Comparison of ENCODE assay signal across 7 mouse cellular contexts in genomic region chr9:110131525-110132197, GRCm38 (mm10). TPM values are rescaled to one million over a fixed set of nuclear protein-coding genes. Genes with fewer than 3 reads are reported as not detected.
DNase-seq lines count a peak whose midpoint lies in the region; ATAC-seq and TF ChIP-seq lines count a peak whose summit lies in the region.

No protein-coding gene starts in this region.

- H3K27ac ChIP-seq in embryonic facial prominence, embryonic 10.5 days (replicated peaks), result peak overlapping the region; percentile 100
- peak overlapping the region; percentile 83 for H3K27ac ChIP-seq in intestine, postnatal 0 days (ENCODE audit: low read depth, low read length)
- H3K27ac ChIP-seq in midbrain, embryonic 12.5 days (replicated peaks), result peak overlapping the region; percentile 96
- H3K27ac ChIP-seq in small intestine, adult 2 months (ENCODE audit: insufficient read depth, low read depth, low read length), result peak overlapping the region; percentile 90

- intact Hi-C loops in left cerebral cortex, postnatal 4 days (cut with DNase I), result no loop called here

- peak overlapping the region; percentile 74 for H3K4me2 ChIP-seq in intestine, postnatal 0 days (replicated peaks; ENCODE audit: low read depth)
- H3K4me2 ChIP-seq in midbrain, embryonic 12.5 days (replicated peaks), result peak overlapping the region; percentile 64

- peak; percentile 100 for DNase-seq in adrenal gland, postnatal 10 days
- peak; percentile 100 for DNase-seq in embryonic facial prominence, embryonic 10.5 days (ENCODE audit: low spot score)
- peak; percentile 54 for DNase-seq in gonadal fat pad, adult 2 months (ENCODE audit: low read depth)
- peak; percentile 100 for DNase-seq in left cerebral cortex, postnatal 4 days

- peak; percentile 95 for ATAC-seq in intestine, postnatal 0 days
- ATAC-seq in midbrain, embryonic 12.5 days (ENCODE audit: low FRiP score, low read depth), result peak; percentile 96

- no peak for TF ChIP-seq CTCF in intestine, postnatal 0 days (IDR thresholded peaks at IDR 0.05; ENCODE audit: low read depth)
- TF ChIP-seq CTCF in small intestine, adult 2 months (IDR thresholded peaks at IDR 0.05; ENCODE audit: extremely low read depth, insufficient read length, insufficient replicate concordance, low read depth, low read length), result no peak

- H3K9ac ChIP-seq in intestine, postnatal 0 days (ENCODE audit: low read depth, low read length), result peak overlapping the region; percentile 72
- H3K9ac ChIP-seq in midbrain, embryonic 12.5 days (replicated peaks), result peak overlapping the region; percentile 94

- H3K4me1 ChIP-seq in embryonic facial prominence, embryonic 10.5 days, result peaks cover 31% of the 10 kb centered on the region
- H3K4me1 ChIP-seq in intestine, postnatal 0 days (replicated peaks; ENCODE audit: control insufficient read depth, insufficient read depth, low read length), result no peaks in the 10 kb centered on the region
- H3K4me1 ChIP-seq in midbrain, embryonic 12.5 days, result peaks cover 23% of the 10 kb centered on the region
- peaks cover 2% of the 10 kb centered on the region; the same call in 1 of the 2 replicates for H3K4me1 ChIP-seq in small intestine, adult 2 months (ENCODE audit: control insufficient read depth, insufficient read depth, insufficient read length, low read length)

- H3K36me3 ChIP-seq in embryonic facial prominence, embryonic 10.5 days (replicated peaks), result peaks cover 37% of the 10 kb centered on the region
- H3K36me3 ChIP-seq in intestine, postnatal 0 days (ENCODE audit: control insufficient read depth, insufficient read depth), result peaks cover 10% of the 10 kb centered on the region
- peaks cover 23% of the 10 kb centered on the region for H3K36me3 ChIP-seq in midbrain, embryonic 12.5 days
- H3K36me3 ChIP-seq in small intestine, adult 2 months (ENCODE audit: control insufficient read depth, insufficient read depth, low read length), result peaks cover 9% of the 10 kb centered on the region; the same call in 1 of the 2 replicates

- under 1% methylated on average over 64 of the region's 64 CpGs for WGBS in embryonic facial prominence, embryonic 10.5 days
- WGBS in intestine, postnatal 0 days, result under 1% methylated on average over 63 of the region's 64 CpGs
- WGBS in midbrain, embryonic 12.5 days, result under 1% methylated on average over 61 of the region's 64 CpGs
- WGBS in small intestine, adult 2 months, result under 1% methylated on average over 64 of the region's 64 CpGs

- H3K9me3 ChIP-seq in embryonic facial prominence, embryonic 10.5 days, result no peaks in the 10 kb centered on the region
- H3K9me3 ChIP-seq in intestine, postnatal 0 days (ENCODE audit: control insufficient read depth), result no peaks in the 10 kb centered on the region
- no peaks in the 10 kb centered on the region for H3K9me3 ChIP-seq in midbrain, embryonic 12.5 days

- H3K4me3 ChIP-seq in embryonic facial prominence, embryonic 10.5 days, result peak overlapping the region; percentile 97
- H3K4me3 ChIP-seq in intestine, postnatal 0 days (ENCODE audit: low read depth, low read length), result peak overlapping the region; percentile 72
- peak overlapping the region; percentile 87 for H3K4me3 ChIP-seq in midbrain, embryonic 12.5 days
- H3K4me3 ChIP-seq in small intestine, adult 2 months (ENCODE audit: low read depth, low read length), result peak overlapping the region; percentile 70

- peak; percentile 88 for TF ChIP-seq POLR2A in small intestine, adult 2 months (IDR thresholded peaks at IDR 0.05; ENCODE audit: low read depth, low read length)

- H3K27me3 ChIP-seq in embryonic facial prominence, embryonic 10.5 days (replicated peaks; ENCODE audit: low read depth, poor library complexity, severe bottlenecking), result no peaks in the 10 kb centered on the region
- H3K27me3 ChIP-seq in intestine, postnatal 0 days (replicated peaks; ENCODE audit: control insufficient read depth, insufficient read depth, low read length), result no peaks in the 10 kb centered on the region
- no peaks in the 10 kb centered on the region for H3K27me3 ChIP-seq in midbrain, embryonic 12.5 days
- no peaks in the 10 kb centered on the region for H3K27me3 ChIP-seq in small intestine, adult 2 months (ENCODE audit: control insufficient read depth, insufficient read depth, low read length)

RNA-seq across cellular contexts. Expression of gene Dhx30, which starts 14.0 kb away (rescaled TPM):
- total RNA-seq in adrenal gland, postnatal 10 days (2021), result 10 to 100 TPM; 90.2 to 91.3 TPM
- 189 and 200 TPM in 2 replicates for polyA plus RNA-seq in embryonic facial prominence, embryonic 10.5 days (2016; fragmentation: Nextera tagmentation; extraction: Ambion mirVana)
- polyA plus RNA-seq in gonadal fat pad, adult 2 months (2012; rRNA removed), result 55.6 and 66.5 TPM in 2 replicates
- 37.7 and 40.9 TPM in 2 replicates for polyA plus RNA-seq in intestine, postnatal 0 days (2015; fragmentation: Nextera tagmentation; extraction: Ambion mirVana)
- 100 to 1,000 TPM; 150 to 157 TPM for total RNA-seq in left cerebral cortex, postnatal 4 days (2021)
- polyA plus RNA-seq in midbrain, embryonic 12.5 days (2016; fragmentation: Nextera tagmentation; extraction: Ambion mirVana), result 224 and 228 TPM in 2 replicates
- polyA plus RNA-seq in small intestine, adult 2 months (2012; rRNA removed), result 20.3 and 30.4 TPM in 2 replicates

RNA-seq across cellular contexts. Expression of gene Smarcc1, which starts 14.2 kb away (rescaled TPM):
- 10 to 100 TPM; 47.2 to 59.9 TPM for total RNA-seq in adrenal gland, postnatal 10 days (2021)
- 213 and 222 TPM in 2 replicates for polyA plus RNA-seq in embryonic facial prominence, embryonic 10.5 days (2016; fragmentation: Nextera tagmentation; extraction: Ambion mirVana)
- polyA plus RNA-seq in gonadal fat pad, adult 2 months (2012; rRNA removed), result 13.1 and 18.2 TPM in 2 replicates
- polyA plus RNA-seq in intestine, postnatal 0 days (2015; fragmentation: Nextera tagmentation; extraction: Ambion mirVana), result 21.6 and 23.3 TPM in 2 replicates
- 100 to 1,000 TPM; 103 to 118 TPM for total RNA-seq in left cerebral cortex, postnatal 4 days (2021)
- polyA plus RNA-seq in midbrain, embryonic 12.5 days (2016; fragmentation: Nextera tagmentation; extraction: Ambion mirVana), result 208 and 215 TPM in 2 replicates
- polyA plus RNA-seq in small intestine, adult 2 months (2012; rRNA removed), result 5.0 and 11.3 TPM in 2 replicates

Comparison
In these comparisons a context has a peak if more than half of its experiments do, and no peak if none do; other contexts are left out.
1. Peak in every context shown above with its lines: DNase-seq, ATAC-seq, H3K4me3 ChIP-seq and H3K27ac ChIP-seq.